Mouse (Mus musculus) liver, postnatal 0 days (tissue): ENCODE measurements around the gene Scn2a.

ENCODE experiments used
- CTCF ChIP-seq: sonication (generic); IDR thresholded peaks from 2 replicates; pipeline ENCODE4 v1.5.1; 2016; ENCODE audit warnings: antibody characterized with exemption, low read depth
- EP300 ChIP-seq: IDR thresholded peaks from 2 replicates; pipeline ENCODE4 v1.6.1; 2016; ENCODE audit warnings: antibody characterized with exemption, low read depth, mild to moderate bottlenecking

DNA sequence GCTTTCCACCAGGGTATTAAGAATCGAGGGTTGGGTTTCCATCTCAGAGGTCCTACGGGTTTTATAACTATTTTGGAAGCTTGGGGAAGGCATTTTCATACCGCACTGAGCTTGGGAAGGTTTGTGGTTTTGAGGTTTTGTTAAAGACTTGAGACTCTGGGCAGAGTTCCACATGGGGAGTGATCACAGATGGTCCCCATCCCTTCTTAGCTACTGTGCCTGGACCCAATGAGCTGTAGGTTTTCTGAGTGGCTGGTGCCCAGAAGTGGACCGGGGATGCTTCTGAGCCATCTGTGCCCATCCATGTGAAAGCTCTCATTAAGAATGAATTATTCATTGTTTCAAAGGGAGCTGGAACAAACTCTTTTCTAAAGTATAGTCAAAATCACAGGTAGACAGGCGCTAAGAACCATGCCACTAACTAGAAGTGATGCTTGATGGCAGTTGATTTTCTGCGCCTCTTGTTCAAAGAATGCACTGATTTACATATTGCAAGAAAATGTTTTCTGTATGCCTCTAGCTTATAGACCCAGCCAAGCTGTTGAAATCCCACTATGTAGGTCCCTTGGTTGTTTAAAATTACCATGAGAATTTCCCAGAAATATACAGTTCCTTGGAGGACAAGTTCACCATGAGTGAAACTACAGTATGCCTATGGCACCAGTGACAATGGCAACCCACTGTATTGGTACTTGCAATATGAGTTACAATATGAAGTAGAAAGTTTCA, 70.0 kb downstream of the Scn2a start:
- TF ChIP-seq CTCF = no peak
- no peak for TF ChIP-seq EP300
